Mouse (Mus musculus) urinary bladder, postnatal 36 days (tissue): ENCODE measurements at regions not wholly inside any gene's neighbourhood (a gene's known extent, or its start where the extent isn't known, plus 50 kb on each side); places are given as distances from the start of the nearest gene placed in this dataset.

Experiments used
- DNase-seq, 2 experiments: peaks; one replicate each; pipeline ENCODE4 v3.0.0; 2022; ENCODE audit warnings: low spot score in 2 of 2, mixed read lengths in 1 of 2

- no peak for DNase-seq
These were observed 289.9 kb upstream of the Rps6ka3 start for GRCm38 (mm10) chrX:158920217-158920616.

GRCm38 (mm10) chrX:158921424-158921823 is 288.7 kb upstream of the Rps6ka3 start:
- DNase-seq = no peak

- peak; percentile 35 to 56 for DNase-seq
These were observed 288.2 kb upstream of the Rps6ka3 start for GRCm38 (mm10) chrX:158921838-158922450.

- DNase-seq = peak in 1 of 2 experiments; percentile 6
These were observed 287.0 kb upstream of the Rps6ka3 start for GRCm38 (mm10) chrX:158923081-158923561.

GRCm38 (mm10) chrX:158923657-158924489 is 286.2 kb upstream of the Rps6ka3 start:
- no peak for DNase-seq

- no peak for DNase-seq
These were observed 285.4 kb upstream of the Rps6ka3 start for GRCm38 (mm10) chrX:158924490-158925398.

GRCm38 (mm10) chrX:158931864-158932263 is 278.2 kb upstream of the Rps6ka3 start:
- no peak for DNase-seq

- no peak for DNase-seq
These were observed 262.9 kb upstream of the Rps6ka3 start for GRCm38 (mm10) chrX:158947191-158947590.

GRCm38 (mm10) chrX:158971726-158972125 is 238.4 kb upstream of the Rps6ka3 start:
- no peak for DNase-seq

- DNase-seq = peak in 1 of 2 experiments; percentile 2
These were observed 233.5 kb upstream of the Rps6ka3 start for GRCm38 (mm10) chrX:158976648-158977047.

GRCm38 (mm10) chrX:158984721-158985120 is 225.4 kb upstream of the Rps6ka3 start:
- no peak for DNase-seq

GRCm38 (mm10) chrX:158987676-158988075 is 222.4 kb upstream of the Rps6ka3 start:
- no peak for DNase-seq

- DNase-seq = no peak
These were observed 191.2 kb upstream of the Rps6ka3 start for GRCm38 (mm10) chrX:159018955-159019354.

GRCm38 (mm10) chrX:159026311-159026710 is 183.8 kb upstream of the Rps6ka3 start:
- no peak for DNase-seq

GRCm38 (mm10) chrX:159031927-159032326 is 178.2 kb upstream of the Rps6ka3 start:
- no peak for DNase-seq

- DNase-seq = peak; percentile 47 to 73
These were observed 166.7 kb upstream of the Rps6ka3 start for GRCm38 (mm10) chrX:159043432-159043831.

- no peak for DNase-seq
These were observed 162.2 kb upstream of the Rps6ka3 start for GRCm38 (mm10) chrX:159047876-159048275.

- DNase-seq = no peak
These were observed 154.2 kb upstream of the Rps6ka3 start for GRCm38 (mm10) chrX:159055689-159056461.

- no peak for DNase-seq
These were observed 153.7 kb upstream of the Rps6ka3 start for GRCm38 (mm10) chrX:159056462-159056805.

- no peak for DNase-seq
These were observed 151.2 kb upstream of the Rps6ka3 start for GRCm38 (mm10) chrX:159058931-159059330.

- DNase-seq = no peak
These were observed 148.8 kb upstream of the Rps6ka3 start for GRCm38 (mm10) chrX:159061322-159061721.
